Mouse (Mus musculus): ENCODE measurements around the gene Atp8a2.

DNA sequence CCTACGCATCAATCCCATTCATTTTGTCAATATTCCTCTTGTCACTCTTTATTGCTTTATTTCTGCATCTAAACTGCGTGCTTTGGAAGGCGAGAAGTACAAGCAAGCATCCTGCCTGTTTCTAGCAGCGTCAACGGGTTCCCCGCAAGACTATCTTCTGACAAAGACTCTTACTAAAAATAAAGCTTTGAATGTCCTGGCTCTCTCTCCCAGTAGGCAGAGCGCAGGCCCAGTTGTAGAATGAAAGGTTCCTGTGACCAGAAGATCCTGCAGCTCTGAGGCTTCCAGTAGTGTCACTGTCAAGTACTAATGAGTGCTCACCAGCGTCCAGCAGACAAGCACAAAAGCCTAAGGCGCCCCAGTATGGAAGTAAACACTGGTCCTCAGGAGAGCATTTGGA lies 71.8 kb downstream of the Atp8a2 start:
- TF ChIP-seq GATA1 (IDR thresholded peaks at IDR 0.05; ENCODE audit: low read length) (no peak), TAL1 (IDR thresholded peaks at IDR 0.05; ENCODE audit: low read length) (no peak)
